Mouse (Mus musculus): ENCODE results near the gene Nme7. TPM values are rescaled to one million over a fixed set of nuclear protein-coding genes. Genes with fewer than 3 reads are reported as not detected.
A peak's percentile ranks its signal among the peaks of the same experiment; 100 is the strongest.

Gene Nme7
- polyA plus RNA-seq, 1 experiment from 2014 or later = 14.9 TPM

DNA sequence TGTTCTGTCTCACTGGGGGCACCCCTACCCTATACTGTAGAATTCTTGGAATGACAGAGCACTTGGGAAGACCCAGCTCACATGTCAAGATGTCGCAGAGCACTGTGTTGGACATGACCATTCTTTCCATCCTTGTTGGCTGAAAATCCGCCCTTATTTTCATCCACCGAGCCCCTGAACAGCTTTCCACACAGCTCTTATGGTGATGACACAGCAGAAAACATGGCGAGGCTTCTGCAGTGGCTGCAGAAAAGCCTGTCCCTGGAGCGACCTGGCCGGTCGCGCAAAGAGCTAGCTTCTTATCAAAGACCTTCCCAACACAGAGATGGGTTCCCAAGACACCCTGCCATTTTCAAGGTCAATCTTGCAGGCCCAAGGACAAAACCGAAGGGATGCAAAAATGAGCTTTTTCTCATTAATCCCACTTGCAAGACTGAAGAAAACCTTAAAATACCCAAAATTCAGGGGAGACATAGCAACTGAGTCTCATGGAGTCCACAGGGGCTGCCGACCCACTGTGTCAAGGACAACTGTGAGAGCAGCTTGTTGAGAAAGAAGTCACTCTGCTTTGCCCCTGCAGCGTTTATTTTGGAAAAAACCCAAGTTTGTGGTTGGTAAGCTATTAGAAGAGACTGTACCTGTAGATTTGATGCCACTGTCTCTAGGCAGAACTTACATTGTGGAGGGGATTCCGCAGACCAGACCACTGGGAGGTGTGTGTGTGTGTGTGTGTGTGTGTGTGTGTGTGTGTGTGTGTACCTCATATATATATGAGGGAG lies 155.4 kb downstream of the Nme7 start:
- Histone ChIP-seq H3K27ac (replicated peaks) (peak overlapping the region; percentile 96), H3K36me3 (ENCODE audit: control insufficient read depth, insufficient read depth, low read length) (no peaks in the 10 kb centered on the region), H3K4me3 (ENCODE audit: low read depth, low read length) (peak overlapping the region; percentile 80), H3K27me3 (ENCODE audit: control insufficient read depth, insufficient read depth, low read length) (no peaks in the 10 kb centered on the region), H3K4me1 (replicated peaks; ENCODE audit: control insufficient read depth, insufficient read depth) (peaks cover 7% of the 10 kb centered on the region), H3K9ac (ENCODE audit: low read length) (peak overlapping the region; percentile 56), H3K9me3 (ENCODE audit: control insufficient read depth, low read length) (no peaks in the 10 kb centered on the region), H3K4me2 (replicated peaks; ENCODE audit: low read depth) (peak overlapping the region; percentile 69)
- no peak for TF ChIP-seq CTCF (IDR thresholded peaks at IDR 0.05; ENCODE audit: low read depth)
- no peak for TF ChIP-seq EP300 (optimal IDR thresholded peaks at IDR 0.05)
- no peak for ATAC-seq (ENCODE audit: low FRiP score, low TSS enrichment)
- no peak for DNase-seq (ENCODE audit: low spot score)
- WGBS = 49% methylated on average over 12 of the region's 12 CpGs

DNA sequence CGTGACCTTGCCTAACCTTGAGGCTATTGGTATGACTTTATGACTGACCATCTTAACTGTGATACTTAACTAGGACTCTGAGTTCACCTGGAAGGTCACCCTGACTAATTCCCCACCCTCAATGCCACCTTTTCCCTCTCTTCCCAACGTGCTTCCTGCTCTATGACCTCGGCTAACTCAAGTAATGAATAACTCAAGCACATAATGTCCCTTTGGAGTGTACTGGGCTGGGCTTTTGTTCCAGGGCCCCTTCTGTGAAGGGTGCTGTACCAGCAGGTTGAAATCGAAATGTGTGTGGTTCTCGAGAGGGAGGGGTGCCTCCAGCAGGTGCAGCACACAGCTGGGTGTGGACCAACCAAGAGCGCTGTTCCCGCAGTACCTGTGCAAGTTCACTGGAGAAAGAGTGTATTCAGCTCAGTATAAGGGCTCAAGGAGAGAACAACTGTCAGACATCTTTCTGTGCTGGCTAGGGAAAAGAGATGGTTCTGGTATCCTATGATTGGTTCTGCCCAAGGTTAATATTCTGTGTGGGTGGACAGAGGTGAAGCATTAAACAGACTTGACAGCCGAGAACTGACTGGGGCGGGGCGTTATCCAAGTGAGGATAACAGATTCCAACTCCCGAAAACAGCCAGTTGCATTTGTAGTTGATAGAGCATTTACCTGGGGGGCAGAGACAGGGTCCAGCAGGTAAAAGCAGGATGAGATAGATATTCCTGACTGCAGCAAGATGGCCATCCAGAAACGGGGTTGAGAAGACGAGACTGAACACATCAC lies 157.2 kb downstream of the Nme7 start:
- TF ChIP-seq EP300 (optimal IDR thresholded peaks at IDR 0.05) (peak; percentile 63), CTCF (IDR thresholded peaks at IDR 0.05; ENCODE audit: low read depth) (peak; percentile 15; the same call in 1 of the 2 replicates)
- Histone ChIP-seq H3K9ac (ENCODE audit: low read length) (no peak overlapping the region), H3K4me2 (replicated peaks; ENCODE audit: low read depth) (peak overlapping the region; percentile 34), H3K27ac (replicated peaks) (peak overlapping the region; percentile 26), H3K27me3 (ENCODE audit: control insufficient read depth, insufficient read depth, low read length) (no peaks in the 10 kb centered on the region), H3K36me3 (ENCODE audit: control insufficient read depth, insufficient read depth, low read length) (no peaks in the 10 kb centered on the region), H3K9me3 (ENCODE audit: control insufficient read depth, low read length) (no peaks in the 10 kb centered on the region), H3K4me3 (ENCODE audit: low read depth, low read length) (no peak overlapping the region), H3K4me1 (replicated peaks; ENCODE audit: control insufficient read depth, insufficient read depth) (peaks cover 7% of the 10 kb centered on the region)
- ATAC-seq (ENCODE audit: low FRiP score, low TSS enrichment) = peak; percentile 64
- whole genome bisulfite sequencing = 45% methylated on average over 13 of the region's 13 CpGs
- DNase-seq (ENCODE audit: low spot score) = peak; percentile 80

DNA sequence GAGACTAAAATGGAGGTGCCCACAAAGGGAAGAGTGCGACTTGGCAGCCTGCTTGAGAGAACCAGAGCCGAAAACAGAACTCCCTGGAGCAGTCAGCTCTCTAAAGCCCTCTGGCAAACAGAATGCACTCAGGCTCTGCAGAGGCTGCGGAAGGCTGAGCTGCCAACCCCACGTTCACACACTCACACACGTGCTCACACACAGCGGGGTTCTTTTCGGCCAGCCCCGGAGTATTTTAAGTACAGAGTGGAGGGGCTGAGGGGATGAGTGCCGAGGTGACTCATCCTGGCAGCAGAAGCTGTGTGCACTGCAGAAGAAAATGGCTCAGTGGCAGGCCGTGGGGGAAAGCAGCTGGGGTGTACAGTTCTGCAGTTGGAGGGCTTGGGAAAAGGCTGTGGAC lies 157.8 kb downstream of the Nme7 start:
- DNase-seq (ENCODE audit: low spot score) (no peak), ATAC-seq (ENCODE audit: low FRiP score, low TSS enrichment) (no peak)
- no peak for TF ChIP-seq CTCF (IDR thresholded peaks at IDR 0.05; ENCODE audit: low read depth)
- TF ChIP-seq EP300 (optimal IDR thresholded peaks at IDR 0.05) = no peak
- 14% methylated on average over 10 of the region's 10 CpGs for WGBS
- Histone ChIP-seq H3K4me2 (replicated peaks; ENCODE audit: low read depth) (peak overlapping the region; percentile 34), H3K4me1 (replicated peaks; ENCODE audit: control insufficient read depth, insufficient read depth) (peaks cover 7% of the 10 kb centered on the region), H3K27me3 (ENCODE audit: control insufficient read depth, insufficient read depth, low read length) (no peaks in the 10 kb centered on the region), H3K36me3 (ENCODE audit: control insufficient read depth, insufficient read depth, low read length) (no peaks in the 10 kb centered on the region), H3K4me3 (ENCODE audit: low read depth, low read length) (no peak overlapping the region), H3K27ac (replicated peaks) (peak overlapping the region; percentile 26), H3K9me3 (ENCODE audit: control insufficient read depth, low read length) (no peaks in the 10 kb centered on the region), H3K9ac (ENCODE audit: low read length) (peak overlapping the region; percentile 41; the same call in 1 of the 2 replicates)

DNA sequence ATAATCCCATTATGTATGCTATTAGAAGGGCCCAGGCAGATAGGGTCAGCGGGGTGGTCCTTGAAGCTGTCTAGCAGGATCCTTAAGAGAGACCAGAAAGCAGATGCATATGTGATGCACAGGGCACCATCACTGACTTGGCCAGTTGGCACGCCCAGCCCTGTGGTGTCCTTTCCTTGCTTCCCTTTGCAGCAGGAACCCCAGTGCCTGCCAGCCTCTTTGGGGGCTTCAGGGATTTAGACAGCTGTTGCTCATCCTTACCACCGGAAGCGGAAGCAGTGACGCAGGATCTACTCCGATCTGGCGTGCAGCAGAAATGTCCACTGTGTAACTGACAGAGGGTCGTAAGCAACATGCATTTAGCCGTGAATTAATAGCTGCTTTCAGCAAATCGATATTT lies 163.5 kb downstream of the Nme7 start:
- TF ChIP-seq EP300 (optimal IDR thresholded peaks at IDR 0.05) (no peak), CTCF (IDR thresholded peaks at IDR 0.05; ENCODE audit: low read depth) (no peak)
- H3K36me3 ChIP-seq (ENCODE audit: control insufficient read depth, insufficient read depth, low read length) = no peaks in the 10 kb centered on the region
- H3K4me1 ChIP-seq (replicated peaks; ENCODE audit: control insufficient read depth, insufficient read depth) = no peaks in the 10 kb centered on the region
- 92% methylated on average over 10 of the region's 10 CpGs for WGBS
- no peak overlapping the region for H3K4me2 ChIP-seq (replicated peaks; ENCODE audit: low read depth)
- ATAC-seq (ENCODE audit: low FRiP score, low TSS enrichment) = no peak
- no peaks in the 10 kb centered on the region for H3K9me3 ChIP-seq (ENCODE audit: control insufficient read depth, low read length)
- no peak overlapping the region for H3K4me3 ChIP-seq (ENCODE audit: low read depth, low read length)
- H3K9ac ChIP-seq (ENCODE audit: low read length) = no peak overlapping the region
- no peak overlapping the region for H3K27ac ChIP-seq (replicated peaks)
- no peaks in the 10 kb centered on the region for H3K27me3 ChIP-seq (ENCODE audit: control insufficient read depth, insufficient read depth, low read length)
- DNase-seq (ENCODE audit: low spot score) = no peak

DNA sequence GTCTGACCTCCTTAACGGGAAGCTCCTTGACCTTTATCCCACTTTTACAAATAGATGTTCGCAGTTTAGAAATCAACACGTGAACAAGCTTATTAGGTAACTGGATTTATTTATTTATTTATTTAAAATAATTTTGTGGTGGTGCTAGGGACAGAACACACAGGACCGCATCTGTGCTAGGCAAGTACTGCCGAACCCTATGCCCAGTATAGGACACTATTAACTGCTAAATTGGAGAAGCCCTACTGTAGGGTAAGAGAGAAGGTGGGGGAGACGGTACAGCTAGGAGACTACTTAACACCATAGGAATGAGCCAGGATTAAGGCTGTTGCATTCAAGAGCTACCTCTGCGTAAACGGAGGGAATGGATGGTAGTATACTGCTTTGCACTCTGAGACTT lies 164.4 kb downstream of the Nme7 start:
- TF ChIP-seq CTCF (IDR thresholded peaks at IDR 0.05; ENCODE audit: low read depth) = no peak
- no peak for TF ChIP-seq EP300 (optimal IDR thresholded peaks at IDR 0.05)
- Histone ChIP-seq H3K36me3 (ENCODE audit: control insufficient read depth, insufficient read depth, low read length) (no peaks in the 10 kb centered on the region), H3K4me2 (replicated peaks; ENCODE audit: low read depth) (no peak overlapping the region), H3K27ac (replicated peaks) (no peak overlapping the region), H3K9me3 (ENCODE audit: control insufficient read depth, low read length) (no peaks in the 10 kb centered on the region), H3K27me3 (ENCODE audit: control insufficient read depth, insufficient read depth, low read length) (no peaks in the 10 kb centered on the region), H3K9ac (ENCODE audit: low read length) (no peak overlapping the region), H3K4me3 (ENCODE audit: low read depth, low read length) (no peak overlapping the region), H3K4me1 (replicated peaks; ENCODE audit: control insufficient read depth, insufficient read depth) (no peaks in the 10 kb centered on the region)
- ATAC-seq (ENCODE audit: low FRiP score, low TSS enrichment) (no peak), DNase-seq (ENCODE audit: low spot score) (no peak)
- WGBS = 79% methylated on average over 8 of the region's 8 CpGs

DNA sequence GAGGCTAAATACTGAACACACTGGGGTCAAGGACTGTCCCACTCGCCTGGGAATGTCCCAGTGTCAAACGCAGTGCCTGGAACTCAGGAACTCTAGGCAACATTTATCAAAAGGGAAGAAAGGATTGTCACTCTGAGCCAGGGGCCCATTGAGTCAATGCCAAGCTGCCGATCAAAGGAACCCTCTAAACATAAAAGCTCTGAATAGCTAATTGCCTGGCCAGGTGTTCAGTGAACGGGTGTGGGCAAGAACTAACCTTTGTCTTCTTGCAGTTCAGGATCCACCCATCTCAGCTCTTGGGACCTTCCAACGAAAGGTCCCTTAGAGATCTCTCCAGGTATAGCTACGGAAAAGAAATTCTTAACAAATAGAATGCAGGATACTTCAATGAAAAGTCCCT lies 167.1 kb downstream of the Nme7 start:
- TF ChIP-seq CTCF (IDR thresholded peaks at IDR 0.05; ENCODE audit: low read depth) (no peak), EP300 (optimal IDR thresholded peaks at IDR 0.05) (no peak)
- H3K36me3 ChIP-seq (ENCODE audit: control insufficient read depth, insufficient read depth, low read length) = no peaks in the 10 kb centered on the region
- no peak overlapping the region for H3K27ac ChIP-seq (replicated peaks)
- no peak overlapping the region for H3K9ac ChIP-seq (ENCODE audit: low read length)
- H3K27me3 ChIP-seq (ENCODE audit: control insufficient read depth, insufficient read depth, low read length) = no peaks in the 10 kb centered on the region
- 41% methylated on average over 6 of the region's 6 CpGs for WGBS
- ATAC-seq (ENCODE audit: low FRiP score, low TSS enrichment) (no peak), DNase-seq (ENCODE audit: low spot score) (no peak)
- H3K9me3 ChIP-seq (ENCODE audit: control insufficient read depth, low read length) = no peaks in the 10 kb centered on the region
- H3K4me3 ChIP-seq (ENCODE audit: low read depth, low read length) = no peak overlapping the region
- no peak overlapping the region for H3K4me2 ChIP-seq (replicated peaks; ENCODE audit: low read depth)
- no peaks in the 10 kb centered on the region for H3K4me1 ChIP-seq (replicated peaks; ENCODE audit: control insufficient read depth, insufficient read depth)
